Mouse (Mus musculus) hindbrain, embryonic 11.5 days (tissue): ENCODE data around the gene Lyar. TPM values are rescaled to one million over a fixed set of nuclear protein-coding genes. Genes with fewer than 3 reads are reported as not detected.
A peak's percentile ranks its signal among the peaks of the same experiment; 100 is the strongest.

Experiments
- ATAC-seq: fragments of 200-750 bp; cut with Nextera tagmentation; 2 replicates; pipeline ENCODE4 v1.8.0; 2017; ENCODE audit warnings: mild to moderate bottlenecking, moderate TSS enrichment, moderate library complexity; ENCODE audit not compliant: low FRiP score
- DNase-seq: peaks from one replicate; pipeline ENCODE4 v3.0.0-alpha.2; 2015; ENCODE audit warnings: low spot score
- H3K27ac ChIP-seq: fragments of 300-500 bp; sonication (generic); 2 replicates; pipeline ENCODE4 v1.5.1; 2014; ENCODE audit warnings: mild to moderate bottlenecking, low read depth, low read length
- H3K27me3 ChIP-seq: fragments of 300-500 bp; sonication (generic); 2 replicates; pipeline ENCODE4 v1.6.1; 2014; ENCODE audit warnings: mild to moderate bottlenecking, low read length, moderate library complexity, mixed read lengths; ENCODE audit not compliant: control insufficient read depth, insufficient read depth
- H3K36me3 ChIP-seq: fragments of 300-500 bp; sonication (generic); 2 replicates; pipeline ENCODE4 v1.6.1; 2014; ENCODE audit warnings: mild to moderate bottlenecking, low read length, moderate library complexity, mixed read lengths; ENCODE audit not compliant: control insufficient read depth, insufficient read depth
- H3K4me1 ChIP-seq: fragments of 300-500 bp; sonication (generic); replicated peaks from 2 replicates; pipeline ENCODE4 v1.6.1; 2014; ENCODE audit warnings: low read length, mixed read lengths; ENCODE audit not compliant: control insufficient read depth, insufficient read depth
- H3K4me2 ChIP-seq: fragments of 300-500 bp; sonication (generic); replicated peaks from 2 replicates; pipeline ENCODE4 v1.6.1; 2014; ENCODE audit warnings: mild to moderate bottlenecking, low read depth, low read length
- H3K4me3 ChIP-seq: fragments of 300-500 bp; sonication (generic); 2 replicates; pipeline ENCODE4 v1.5.1; 2014; ENCODE audit warnings: low read depth, low read length
- H3K9ac ChIP-seq: fragments of 300-500 bp; sonication (generic); 2 replicates; pipeline ENCODE4 v1.6.1; 2014; ENCODE audit warnings: low read depth, low read length
- H3K9me3 ChIP-seq: fragments of 300-500 bp; sonication (generic); 2 replicates; pipeline ENCODE4 v1.6.1; 2016; ENCODE audit warnings: low read length; ENCODE audit not compliant: control insufficient read depth
- WGBS: fragments of 180-500 bp; shearing (Covaris S2); extraction: QIAGEN DNeasy Blood & Tissue Kit; methylation state at CpG from one replicate; pipeline ENCODE4 v1.1.7; 2014; 5-methylcytosine and 5-hydroxymethylcytosine counted together
- polyA plus RNA-seq: library from polyadenylated mRNA; unstranded; fragments of >200 nt; fragmentation: Nextera tagmentation; extraction: Ambion mirVana; gene quantifications from 2 replicates; pipeline ENCODE4 v1.2.1, GENCODE M21; 2014

Gene Lyar
- 112 and 113 TPM in 2 replicates for polyA plus RNA-seq

DNA sequence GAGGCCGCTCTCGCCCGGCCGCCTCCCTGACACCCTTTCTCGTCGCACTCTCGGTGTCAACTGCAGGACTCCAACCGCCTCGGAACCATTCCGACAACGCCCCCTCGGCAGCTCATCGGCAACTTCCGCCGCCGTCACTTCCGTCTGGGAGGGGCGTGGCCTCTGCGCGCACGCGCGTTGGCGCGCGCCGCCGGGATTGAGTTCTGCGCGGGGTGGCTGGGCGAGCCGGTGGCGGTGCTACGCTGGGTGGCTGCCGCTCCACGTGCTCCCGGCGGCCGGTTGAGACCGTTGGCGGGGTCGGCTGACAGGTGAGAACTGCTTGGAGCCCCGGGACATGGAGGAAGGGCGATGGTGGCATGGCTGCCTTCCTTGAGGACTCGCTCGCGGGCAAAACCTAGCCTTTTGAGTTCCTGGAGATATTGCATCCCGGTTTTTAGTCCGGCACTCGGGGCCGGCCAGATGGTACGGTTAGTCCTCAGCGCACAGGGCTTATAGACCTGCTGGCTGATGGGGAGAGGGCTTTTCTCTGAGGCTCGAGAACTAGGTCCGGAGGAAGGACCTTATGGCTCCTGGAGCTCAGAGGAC, at the start of gene Lyar, which contains the start of gene Zbtb49:
Lyar (plus strand) TSS at position 143 of the 585 bp plus-strand sequence.
Zbtb49 (minus strand) TSS at position 130 of the 585 bp plus-strand sequence.
- H3K9me3 ChIP-seq = no peaks in the 10 kb centered on the region
- ATAC-seq = peak; percentile 93
- peak within 1 kb of the TSS; percentile 84 for H3K9ac ChIP-seq
- no peaks in the 10 kb centered on the region for H3K36me3 ChIP-seq
- peak within 1 kb of the TSS; percentile 80 for H3K4me2 ChIP-seq
- no peaks in the 10 kb centered on the region for H3K27me3 ChIP-seq
- peak within 1 kb of the TSS; percentile 58 for H3K27ac ChIP-seq
- under 1% methylated on average over 50 of the region's 55 CpGs for WGBS
- peaks cover 4% of the 10 kb centered on the region; the same call in 1 of the 2 replicates for H3K4me1 ChIP-seq
- peak; percentile 97 for DNase-seq
- H3K4me3 ChIP-seq = peak within 1 kb of the TSS; percentile 92

DNA sequence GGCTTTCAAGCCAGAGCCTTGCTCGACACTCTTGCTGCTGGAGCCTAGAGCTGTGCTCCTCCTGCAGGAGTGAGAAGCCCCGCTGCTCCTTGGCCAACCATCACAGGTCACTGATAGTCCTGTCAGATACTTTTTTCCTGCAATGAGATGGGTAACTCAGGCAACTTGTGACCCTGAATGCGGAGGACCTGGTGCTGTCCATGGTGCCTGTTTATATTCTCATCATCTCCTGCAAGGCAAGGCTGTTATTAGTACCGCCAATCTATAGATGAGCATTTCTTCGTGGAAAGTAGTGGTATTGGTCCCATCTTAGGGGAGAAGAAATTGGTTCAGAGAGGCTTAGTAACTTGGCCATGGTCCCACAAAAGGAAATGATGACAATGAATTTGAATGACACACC, 46.5 kb upstream of the Lyar start:
- H3K36me3 ChIP-seq = no peaks in the 10 kb centered on the region
- no peak overlapping the region for H3K27ac ChIP-seq
- ATAC-seq (no peak), DNase-seq (no peak)
- no peaks in the 10 kb centered on the region for H3K27me3 ChIP-seq
- H3K4me1 ChIP-seq = no peaks in the 10 kb centered on the region
- no peak overlapping the region for H3K4me2 ChIP-seq
- no peak overlapping the region for H3K4me3 ChIP-seq
- no peaks in the 10 kb centered on the region for H3K9me3 ChIP-seq
- WGBS = 53% methylated on average over 5 of the region's 5 CpGs
- no peak overlapping the region for H3K9ac ChIP-seq

DNA sequence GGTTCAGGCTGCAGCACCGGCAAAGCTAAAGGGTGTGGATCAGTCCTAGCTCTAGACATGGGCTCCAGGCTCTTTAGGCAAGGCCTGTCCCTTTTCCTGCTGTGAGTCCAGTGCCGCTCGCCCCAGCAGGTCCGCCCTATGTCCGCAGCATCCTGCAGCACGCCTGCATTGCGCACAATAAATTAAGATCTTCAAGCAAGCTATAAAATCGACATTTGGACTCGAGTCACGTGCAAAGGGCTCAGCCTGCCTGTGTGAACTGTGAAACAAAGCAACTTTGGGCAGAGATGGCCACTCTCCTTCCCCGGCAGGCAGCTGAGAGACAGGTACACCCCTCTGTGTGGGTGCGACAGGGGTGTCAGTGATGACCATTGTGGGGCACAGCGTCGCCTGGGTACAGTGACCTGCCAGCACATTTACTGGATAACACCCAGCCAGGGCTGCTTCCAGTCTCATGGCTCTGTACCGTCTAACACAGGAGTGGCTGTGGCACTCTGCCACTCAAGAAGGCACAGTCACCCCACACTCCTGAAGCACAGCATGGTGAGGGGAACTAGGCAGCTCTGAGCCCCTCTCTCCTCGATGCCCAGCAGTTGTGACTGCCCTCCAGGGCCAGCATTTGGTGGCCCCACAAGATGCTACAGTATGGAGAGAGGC, 45.9 kb upstream of the Lyar start:
- H3K27me3 ChIP-seq = no peaks in the 10 kb centered on the region
- H3K9me3 ChIP-seq = no peaks in the 10 kb centered on the region
- no peak overlapping the region for H3K9ac ChIP-seq
- H3K4me1 ChIP-seq = no peaks in the 10 kb centered on the region
- 83% methylated on average over 16 of the region's 16 CpGs for WGBS
- no peak overlapping the region for H3K27ac ChIP-seq
- ATAC-seq (no peak), DNase-seq (no peak)
- no peak overlapping the region for H3K4me2 ChIP-seq
- no peaks in the 10 kb centered on the region for H3K36me3 ChIP-seq
- no peak overlapping the region for H3K4me3 ChIP-seq

DNA sequence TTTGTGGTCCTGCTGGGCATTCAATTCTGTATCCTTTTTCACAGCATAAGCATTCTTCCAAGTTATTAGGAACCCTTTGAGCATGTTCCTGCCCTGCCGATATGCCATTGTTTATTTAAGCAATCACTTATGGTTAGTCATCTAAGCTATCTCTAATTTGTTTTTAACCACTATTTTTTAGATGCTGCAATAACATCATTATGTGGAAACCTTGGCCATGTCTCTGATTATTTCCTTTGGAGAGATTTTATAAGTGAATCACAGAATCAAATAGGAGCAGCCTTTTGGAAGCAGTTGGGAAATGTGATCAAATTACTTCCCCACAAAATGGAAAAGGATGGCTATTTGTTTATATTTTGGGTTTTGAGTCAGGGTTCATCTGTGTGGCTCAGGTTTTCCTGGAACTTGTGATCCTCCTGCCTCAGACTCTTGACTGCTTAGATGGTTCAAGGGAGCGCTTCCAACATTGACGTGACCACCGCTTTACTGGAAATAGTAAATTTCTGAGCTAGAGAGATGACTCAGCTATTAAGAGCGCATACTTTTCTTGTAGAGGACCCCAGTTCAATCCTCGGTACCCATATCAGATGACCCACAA, 35.5 kb upstream of the Lyar start:
- H3K27ac ChIP-seq = no peak overlapping the region
- no peak overlapping the region for H3K4me3 ChIP-seq
- H3K9ac ChIP-seq = no peak overlapping the region
- H3K36me3 ChIP-seq = no peaks in the 10 kb centered on the region
- H3K27me3 ChIP-seq = no peaks in the 10 kb centered on the region
- H3K9me3 ChIP-seq = no peaks in the 10 kb centered on the region
- 87% methylated on average over 6 of the region's 6 CpGs for WGBS
- no peaks in the 10 kb centered on the region for H3K4me1 ChIP-seq
- H3K4me2 ChIP-seq = no peak overlapping the region
- DNase-seq = no peak
- ATAC-seq = no peak

DNA sequence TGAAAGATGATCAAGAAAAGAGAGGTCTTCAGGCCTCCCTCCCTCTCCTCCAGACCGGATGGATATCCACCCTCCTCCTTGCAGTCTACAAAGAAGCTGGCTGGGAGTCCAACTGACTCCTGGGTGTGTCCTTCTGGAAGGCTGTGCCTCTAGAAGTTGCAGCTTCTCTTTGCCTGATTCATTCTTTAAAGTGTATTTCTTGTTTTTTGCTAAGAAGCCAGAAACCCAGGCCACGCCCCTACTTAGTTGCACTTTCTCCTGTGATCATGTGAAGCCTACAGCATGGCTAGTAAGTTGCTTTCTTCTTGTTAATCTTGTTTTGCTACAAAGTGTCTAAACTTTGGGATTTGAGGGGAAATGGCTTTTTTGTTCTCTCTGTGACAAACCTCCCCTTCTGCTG, 33.3 kb upstream of the Lyar start:
- Histone ChIP-seq H3K4me1 (no peaks in the 10 kb centered on the region), H3K27ac (no peak overlapping the region), H3K4me2 (no peak overlapping the region), H3K9ac (no peak overlapping the region), H3K36me3 (no peaks in the 10 kb centered on the region), H3K27me3 (no peaks in the 10 kb centered on the region), H3K4me3 (no peak overlapping the region), H3K9me3 (no peaks in the 10 kb centered on the region)
- DNase-seq (no peak), ATAC-seq (no peak)
- 89% methylated on average over 2 of the region's 2 CpGs for WGBS

DNA sequence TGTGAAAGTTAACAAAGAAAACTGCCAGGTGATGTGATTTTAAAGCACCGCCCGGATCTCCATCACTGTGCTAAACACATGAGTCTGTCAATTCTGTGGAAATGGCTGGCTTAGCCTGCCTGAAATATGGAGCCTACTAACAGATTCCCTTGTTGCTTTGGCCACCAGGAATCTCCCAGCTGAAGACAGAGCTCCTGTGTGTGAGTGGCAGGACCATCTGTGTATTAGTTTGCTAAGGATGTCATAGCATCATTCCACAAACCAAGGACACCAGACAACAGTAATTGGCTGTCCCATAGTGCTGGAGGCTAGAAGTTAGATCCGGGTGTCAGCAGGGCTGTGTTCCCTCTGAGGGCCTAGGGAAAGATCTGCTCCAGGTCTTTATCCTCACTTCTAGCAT, 29.4 kb upstream of the Lyar start:
- DNase-seq (no peak), ATAC-seq (no peak)
- Histone ChIP-seq H3K36me3 (no peaks in the 10 kb centered on the region), H3K9ac (no peak overlapping the region), H3K4me1 (no peaks in the 10 kb centered on the region), H3K4me2 (no peak overlapping the region), H3K27ac (no peak overlapping the region), H3K9me3 (no peaks in the 10 kb centered on the region), H3K27me3 (no peaks in the 10 kb centered on the region), H3K4me3 (no peak overlapping the region)
- WGBS = 91% methylated on average over 3 of the region's 3 CpGs

DNA sequence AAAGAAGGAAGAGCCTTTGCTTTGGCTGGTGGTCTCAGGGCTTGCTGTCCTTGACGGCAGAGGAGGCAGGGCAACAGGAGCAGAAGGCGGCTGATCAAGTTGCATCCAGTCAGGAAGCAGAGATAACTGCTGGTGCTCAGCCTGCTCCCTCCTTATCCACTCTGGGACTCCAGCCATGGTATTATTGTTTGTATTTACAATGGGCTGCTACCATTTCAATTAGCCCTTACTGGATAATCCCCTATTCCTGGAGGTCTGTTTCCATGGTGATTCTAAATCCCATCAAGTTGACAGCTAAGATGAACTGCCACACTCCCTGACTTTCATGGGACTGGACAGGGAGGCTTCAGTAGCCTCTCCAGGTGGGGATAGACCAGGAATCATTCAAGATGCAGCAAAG, 25.3 kb upstream of the Lyar start:
- no peak overlapping the region for H3K27ac ChIP-seq
- WGBS = 47% methylated on average over 2 of the region's 2 CpGs
- no peak for ATAC-seq
- no peak for DNase-seq
- no peaks in the 10 kb centered on the region for H3K9me3 ChIP-seq
- no peak overlapping the region for H3K9ac ChIP-seq
- H3K27me3 ChIP-seq = no peaks in the 10 kb centered on the region
- 0 out of 2 replicates have a peak, but pooled peaks cover 2% of the 10 kb centered on the region for H3K36me3 ChIP-seq
- no peak overlapping the region for H3K4me2 ChIP-seq
- no peaks in the 10 kb centered on the region for H3K4me1 ChIP-seq
- H3K4me3 ChIP-seq = no peak overlapping the region

DNA sequence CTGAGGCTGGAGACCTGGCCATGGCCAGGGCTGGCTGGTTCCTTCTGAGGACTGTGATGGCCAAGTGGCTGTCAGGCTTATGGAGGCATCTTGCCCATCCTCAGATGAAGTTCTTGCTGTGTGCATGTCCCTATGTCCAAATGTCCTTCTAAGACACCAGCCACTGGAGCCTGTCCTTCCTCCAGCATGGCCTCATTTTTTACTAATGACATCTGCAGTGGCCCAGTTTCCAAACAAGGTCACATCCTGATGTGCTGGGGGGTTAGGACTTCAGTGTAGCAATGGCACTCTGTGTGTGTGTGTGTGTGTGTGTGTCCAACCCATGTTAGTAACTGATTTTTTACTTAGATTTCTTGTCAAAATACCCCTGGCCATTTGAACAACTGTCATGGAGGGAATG, 24.3 kb upstream of the Lyar start:
- no peak for ATAC-seq
- H3K27me3 ChIP-seq = no peaks in the 10 kb centered on the region
- H3K27ac ChIP-seq = no peak overlapping the region
- no peak overlapping the region for H3K4me3 ChIP-seq
- no peak for DNase-seq
- 0 out of 2 replicates have a peak, but pooled peaks cover 2% of the 10 kb centered on the region for H3K36me3 ChIP-seq
- no peak overlapping the region for H3K9ac ChIP-seq
- H3K9me3 ChIP-seq = no peaks in the 10 kb centered on the region
- H3K4me1 ChIP-seq = no peaks in the 10 kb centered on the region
- no peak overlapping the region for H3K4me2 ChIP-seq
